Mouse (Mus musculus): ENCODE results near the gene Kif17. TPM values are rescaled to one million over a fixed set of nuclear protein-coding genes. Genes with fewer than 3 reads are reported as not detected.

Kif17 gene
- polyA plus RNA-seq, 1 experiment from 2014 or later, result 3.0 TPM

- Histone ChIP-seq H3K9ac (ENCODE audit: low read length) (peak overlapping the region; percentile 24; the same call in 1 of the 2 replicates), H3K27me3 (ENCODE audit: control insufficient read depth, insufficient read depth, low read depth, low read length) (peaks cover 18% of the 10 kb centered on the region), H3K4me3 (ENCODE audit: low read length) (peak overlapping the region; percentile 31), H3K36me3 (ENCODE audit: control insufficient read depth, insufficient read depth, low read length) (no peaks in the 10 kb centered on the region), H3K9me3 (ENCODE audit: control insufficient read depth, low read length) (no peaks in the 10 kb centered on the region), H3K4me1 (replicated peaks; ENCODE audit: control insufficient read depth, insufficient read depth, low read length) (peaks cover 5% of the 10 kb centered on the region), H3K27ac (ENCODE audit: low read length) (peak overlapping the region; percentile 57), H3K4me2 (ENCODE audit: low read depth, low read length) (peak overlapping the region; percentile 40)
- WGBS, result 54% methylated on average over 7 of the region's 7 CpGs
- no peak for ATAC-seq (ENCODE audit: low read depth)
Measured at GRCm38 (mm10) chr4:138327891-138328470, 77.7 kb downstream of the Kif17 start.

- no peak for ATAC-seq (ENCODE audit: low read depth)
Measured at GRCm38 (mm10) chr4:138330264-138330671, 80.0 kb downstream of the Kif17 start.

GRCm38 (mm10) chr4:138331647-138332046, 81.4 kb downstream of the Kif17 start:
- no peak for ATAC-seq (ENCODE audit: low read depth)
- H3K4me3 ChIP-seq (ENCODE audit: low read length), result no peak overlapping the region
- no peak overlapping the region for H3K27ac ChIP-seq (ENCODE audit: low read length)
- no peaks in the 10 kb centered on the region for H3K4me1 ChIP-seq (replicated peaks; ENCODE audit: control insufficient read depth, insufficient read depth, low read length)
- H3K27me3 ChIP-seq (ENCODE audit: control insufficient read depth, insufficient read depth, low read depth, low read length), result peaks cover 18% of the 10 kb centered on the region
- H3K9me3 ChIP-seq (ENCODE audit: control insufficient read depth, low read length), result no peaks in the 10 kb centered on the region
- no peak overlapping the region for H3K9ac ChIP-seq (ENCODE audit: low read length)
- 66% methylated on average over 9 of the region's 9 CpGs for WGBS
- H3K4me2 ChIP-seq (ENCODE audit: low read depth, low read length), result no peak overlapping the region
- no peaks in the 10 kb centered on the region for H3K36me3 ChIP-seq (ENCODE audit: control insufficient read depth, insufficient read depth, low read length)

More at GRCm38 (mm10) chr4:138330264-138330671, 80.0 kb downstream of the Kif17 start:
- Histone ChIP-seq H3K9ac (ENCODE audit: low read length) (no peak overlapping the region), H3K4me2 (ENCODE audit: low read depth, low read length) (no peak overlapping the region), H3K4me3 (ENCODE audit: low read length) (no peak overlapping the region), H3K9me3 (ENCODE audit: control insufficient read depth, low read length) (no peaks in the 10 kb centered on the region), H3K27ac (ENCODE audit: low read length) (no peak overlapping the region), H3K27me3 (ENCODE audit: control insufficient read depth, insufficient read depth, low read depth, low read length) (peaks cover 18% of the 10 kb centered on the region), H3K4me1 (replicated peaks; ENCODE audit: control insufficient read depth, insufficient read depth, low read length) (no peaks in the 10 kb centered on the region; the same call in 1 of the 2 replicates), H3K36me3 (ENCODE audit: control insufficient read depth, insufficient read depth, low read length) (no peaks in the 10 kb centered on the region)
- 11% methylated on average over 15 of the region's 15 CpGs for WGBS

GRCm38 (mm10) chr4:138333135-138333534, 82.9 kb downstream of the Kif17 start:
- no peak overlapping the region for H3K9ac ChIP-seq (ENCODE audit: low read length)
- no peaks in the 10 kb centered on the region for H3K4me1 ChIP-seq (replicated peaks; ENCODE audit: control insufficient read depth, insufficient read depth, low read length)
- H3K27me3 ChIP-seq (ENCODE audit: control insufficient read depth, insufficient read depth, low read depth, low read length), result peaks cover 18% of the 10 kb centered on the region
- WGBS, result 75% methylated on average over 4 of the region's 4 CpGs
- H3K36me3 ChIP-seq (ENCODE audit: control insufficient read depth, insufficient read depth, low read length), result no peaks in the 10 kb centered on the region
- H3K9me3 ChIP-seq (ENCODE audit: control insufficient read depth, low read length), result no peaks in the 10 kb centered on the region
- no peak overlapping the region for H3K27ac ChIP-seq (ENCODE audit: low read length)
- no peak for ATAC-seq (ENCODE audit: low read depth)
- no peak overlapping the region for H3K4me3 ChIP-seq (ENCODE audit: low read length)
- H3K4me2 ChIP-seq (ENCODE audit: low read depth, low read length), result no peak overlapping the region

- H3K27ac ChIP-seq (ENCODE audit: low read length), result no peak overlapping the region
- H3K27me3 ChIP-seq (ENCODE audit: control insufficient read depth, insufficient read depth, low read depth, low read length), result peaks cover 17% of the 10 kb centered on the region
- 72% methylated on average over 12 of the region's 12 CpGs for WGBS
- no peak overlapping the region for H3K4me2 ChIP-seq (ENCODE audit: low read depth, low read length)
- ATAC-seq (ENCODE audit: low read depth), result no peak
- no peak overlapping the region for H3K9ac ChIP-seq (ENCODE audit: low read length)
- H3K9me3 ChIP-seq (ENCODE audit: control insufficient read depth, low read length), result no peaks in the 10 kb centered on the region
- H3K36me3 ChIP-seq (ENCODE audit: control insufficient read depth, insufficient read depth, low read length), result no peaks in the 10 kb centered on the region
- H3K4me1 ChIP-seq (replicated peaks; ENCODE audit: control insufficient read depth, insufficient read depth, low read length), result no peaks in the 10 kb centered on the region
- H3K4me3 ChIP-seq (ENCODE audit: low read length), result no peak overlapping the region
Measured at GRCm38 (mm10) chr4:138335036-138335435, 84.8 kb downstream of the Kif17 start.

- H3K36me3 ChIP-seq (ENCODE audit: control insufficient read depth, insufficient read depth, low read length), result no peaks in the 10 kb centered on the region
- 85% methylated on average over 6 of the region's 6 CpGs for WGBS
- peaks cover 10% of the 10 kb centered on the region for H3K27me3 ChIP-seq (ENCODE audit: control insufficient read depth, insufficient read depth, low read depth, low read length)
- no peak overlapping the region for H3K9ac ChIP-seq (ENCODE audit: low read length)
- no peak overlapping the region for H3K4me2 ChIP-seq (ENCODE audit: low read depth, low read length)
- no peaks in the 10 kb centered on the region for H3K4me1 ChIP-seq (replicated peaks; ENCODE audit: control insufficient read depth, insufficient read depth, low read length)
- no peak overlapping the region for H3K27ac ChIP-seq (ENCODE audit: low read length)
- no peak for ATAC-seq (ENCODE audit: low read depth)
- H3K4me3 ChIP-seq (ENCODE audit: low read length), result no peak overlapping the region
- H3K9me3 ChIP-seq (ENCODE audit: control insufficient read depth, low read length), result no peaks in the 10 kb centered on the region
Measured at GRCm38 (mm10) chr4:138335648-138336047, 85.4 kb downstream of the Kif17 start.

GRCm38 (mm10) chr4:138336876-138337275, 86.6 kb downstream of the Kif17 start:
- no peaks in the 10 kb centered on the region for H3K4me1 ChIP-seq (replicated peaks; ENCODE audit: control insufficient read depth, insufficient read depth, low read length)
- H3K9me3 ChIP-seq (ENCODE audit: control insufficient read depth, low read length), result no peaks in the 10 kb centered on the region
- WGBS, result 39% methylated on average over 5 of the region's 5 CpGs
- H3K4me3 ChIP-seq (ENCODE audit: low read length), result no peak overlapping the region
- H3K4me2 ChIP-seq (ENCODE audit: low read depth, low read length), result no peak overlapping the region
- no peak for ATAC-seq (ENCODE audit: low read depth)
- H3K36me3 ChIP-seq (ENCODE audit: control insufficient read depth, insufficient read depth, low read length), result no peaks in the 10 kb centered on the region
- H3K27ac ChIP-seq (ENCODE audit: low read length), result no peak overlapping the region
- H3K9ac ChIP-seq (ENCODE audit: low read length), result no peak overlapping the region
- 0 out of 2 replicates have a peak, but pooled peaks cover under 1% of the 10 kb centered on the region for H3K27me3 ChIP-seq (ENCODE audit: control insufficient read depth, insufficient read depth, low read depth, low read length)

GRCm38 (mm10) chr4:138337341-138337740, 87.1 kb downstream of the Kif17 start:
- Histone ChIP-seq H3K9ac (ENCODE audit: low read length) (no peak overlapping the region), H3K4me3 (ENCODE audit: low read length) (no peak overlapping the region), H3K4me2 (ENCODE audit: low read depth, low read length) (no peak overlapping the region), H3K4me1 (replicated peaks; ENCODE audit: control insufficient read depth, insufficient read depth, low read length) (no peaks in the 10 kb centered on the region), H3K27ac (ENCODE audit: low read length) (no peak overlapping the region), H3K9me3 (ENCODE audit: control insufficient read depth, low read length) (no peaks in the 10 kb centered on the region), H3K27me3 (ENCODE audit: control insufficient read depth, insufficient read depth, low read depth, low read length) (no peaks in the 10 kb centered on the region), H3K36me3 (ENCODE audit: control insufficient read depth, insufficient read depth, low read length) (no peaks in the 10 kb centered on the region)
- WGBS, result 55% methylated on average over 9 of the region's 9 CpGs
- no peak for ATAC-seq (ENCODE audit: low read depth)

GRCm38 (mm10) chr4:138339963-138340362, 89.7 kb downstream of the Kif17 start:
- Histone ChIP-seq H3K4me2 (ENCODE audit: low read depth, low read length) (no peak overlapping the region), H3K9me3 (ENCODE audit: control insufficient read depth, low read length) (no peaks in the 10 kb centered on the region), H3K36me3 (ENCODE audit: control insufficient read depth, insufficient read depth, low read length) (no peaks in the 10 kb centered on the region), H3K27me3 (ENCODE audit: control insufficient read depth, insufficient read depth, low read depth, low read length) (no peaks in the 10 kb centered on the region), H3K27ac (ENCODE audit: low read length) (no peak overlapping the region), H3K4me1 (replicated peaks; ENCODE audit: control insufficient read depth, insufficient read depth, low read length) (peaks cover 3% of the 10 kb centered on the region; the same call in 1 of the 2 replicates), H3K4me3 (ENCODE audit: low read length) (no peak overlapping the region), H3K9ac (ENCODE audit: low read length) (no peak overlapping the region)
- ATAC-seq (ENCODE audit: low read depth), result no peak
- 37% methylated on average over 4 of the region's 4 CpGs for WGBS

Measured in lung, embryonic 16.5 days (tissue).